Mouse (Mus musculus) small intestine, adult 2 months (tissue): ENCODE measurements around the gene 5330417C22Rik. TPM values are rescaled to one million over a fixed set of nuclear protein-coding genes. Genes with fewer than 3 reads are reported as not detected.

Source experiments
- H3K27ac ChIP-seq: fragments of 200-500 bp; 2 replicates; pipeline ENCODE4 v1.5.1; 2012; ENCODE audit warnings: low read depth, low read length, control low read depth, inconsistent platforms; ENCODE audit not compliant: insufficient read depth
- H3K27me3 ChIP-seq: fragments of 200-500 bp; 2 replicates; pipeline ENCODE4 v1.6.1; 2012; ENCODE audit warnings: mild to moderate bottlenecking, moderate library complexity, low read length, inconsistent platforms; ENCODE audit not compliant: control insufficient read depth, insufficient read depth
- H3K36me3 ChIP-seq: fragments of 200-500 bp; 2 replicates; pipeline ENCODE4 v1.6.1; 2012; ENCODE audit warnings: mild to moderate bottlenecking, low read length, control low read depth, inconsistent platforms; ENCODE audit not compliant: control insufficient read depth, insufficient read depth
- H3K4me1 ChIP-seq: fragments of 200-500 bp; 2 replicates; pipeline ENCODE4 v1.6.1; 2012; ENCODE audit warnings: low read length, inconsistent platforms, mixed read lengths; ENCODE audit not compliant: control insufficient read depth, insufficient read depth, insufficient read length
- H3K4me3 ChIP-seq: fragments of 200-500 bp; 2 replicates; pipeline ENCODE4 v1.5.1; 2012; ENCODE audit warnings: low read depth, mild to moderate bottlenecking, control low read depth, inconsistent platforms, low read length, moderate library complexity
- CTCF ChIP-seq: fragments of 200-500 bp; IDR thresholded peaks from 2 replicates; pipeline ENCODE4 v1.5.1; 2012; ENCODE audit warnings: low read depth, mild to moderate bottlenecking, control low read depth, inconsistent platforms, low read length, moderate library complexity, mixed read lengths; ENCODE audit not compliant: insufficient replicate concordance, insufficient read length; ENCODE audit errors: extremely low read depth
- POLR2A ChIP-seq: fragments of 200-500 bp; IDR thresholded peaks from 2 replicates; pipeline ENCODE4 v1.6.1; 2012; ENCODE audit warnings: low read depth, mild to moderate bottlenecking, control low read depth, inconsistent platforms, low read length, moderate library complexity
- WGBS: fragments of 180-500 bp; shearing (Covaris S2); methylation state at CpG from one replicate; pipeline ENCODE4 v1.1.7; 2018; 5-methylcytosine and 5-hydroxymethylcytosine counted together
- polyA plus RNA-seq: library from polyadenylated mRNA; depleted of rRNA; stranded (reverse); fragments of >200 nt; gene quantifications from 2 replicates; pipeline ENCODE4 v1.2.3, GENCODE M21; 2012

5330417C22Rik gene
- polyA plus RNA-seq, 1 experiment, result 19.4 TPM

DNA sequence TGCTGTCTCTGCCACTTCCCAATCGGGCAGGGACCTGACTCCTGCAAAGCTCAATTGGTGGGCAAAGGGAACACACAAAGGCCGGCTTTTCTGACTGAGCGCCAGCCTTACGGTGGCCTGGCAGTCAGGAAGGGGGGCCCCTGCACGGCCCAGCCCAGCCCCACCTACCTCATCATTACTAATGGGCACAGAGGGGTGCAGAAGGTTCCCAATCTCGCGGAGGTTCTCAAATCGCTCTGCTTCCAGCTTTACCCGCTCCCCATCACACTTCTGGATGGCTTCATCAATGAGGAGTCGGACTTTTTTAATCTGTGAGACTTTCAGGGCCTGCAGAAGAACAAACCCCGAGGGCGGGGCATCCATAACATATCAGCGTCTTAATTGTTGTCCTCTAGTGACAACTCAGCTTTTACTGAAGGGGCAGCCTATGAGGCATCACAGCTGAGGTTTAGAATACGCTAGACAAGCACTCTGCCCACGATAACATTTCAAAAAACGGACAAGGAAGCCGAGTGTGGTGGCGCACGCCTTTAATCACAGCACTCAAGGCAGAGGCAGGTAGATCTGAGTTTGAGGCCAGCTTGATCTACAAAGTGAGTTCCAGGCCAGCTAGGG lies 102.3 kb downstream of the 5330417C22Rik start:
- 81% methylated on average over 19 of the region's 19 CpGs for WGBS
- H3K4me1 ChIP-seq, result no peaks in the 10 kb centered on the region
- no peaks in the 10 kb centered on the region for H3K27me3 ChIP-seq
- H3K36me3 ChIP-seq, result peaks cover 71% of the 10 kb centered on the region
- no peak overlapping the region for H3K27ac ChIP-seq
- TF ChIP-seq CTCF, result no peak
- H3K4me3 ChIP-seq, result no peak overlapping the region

DNA sequence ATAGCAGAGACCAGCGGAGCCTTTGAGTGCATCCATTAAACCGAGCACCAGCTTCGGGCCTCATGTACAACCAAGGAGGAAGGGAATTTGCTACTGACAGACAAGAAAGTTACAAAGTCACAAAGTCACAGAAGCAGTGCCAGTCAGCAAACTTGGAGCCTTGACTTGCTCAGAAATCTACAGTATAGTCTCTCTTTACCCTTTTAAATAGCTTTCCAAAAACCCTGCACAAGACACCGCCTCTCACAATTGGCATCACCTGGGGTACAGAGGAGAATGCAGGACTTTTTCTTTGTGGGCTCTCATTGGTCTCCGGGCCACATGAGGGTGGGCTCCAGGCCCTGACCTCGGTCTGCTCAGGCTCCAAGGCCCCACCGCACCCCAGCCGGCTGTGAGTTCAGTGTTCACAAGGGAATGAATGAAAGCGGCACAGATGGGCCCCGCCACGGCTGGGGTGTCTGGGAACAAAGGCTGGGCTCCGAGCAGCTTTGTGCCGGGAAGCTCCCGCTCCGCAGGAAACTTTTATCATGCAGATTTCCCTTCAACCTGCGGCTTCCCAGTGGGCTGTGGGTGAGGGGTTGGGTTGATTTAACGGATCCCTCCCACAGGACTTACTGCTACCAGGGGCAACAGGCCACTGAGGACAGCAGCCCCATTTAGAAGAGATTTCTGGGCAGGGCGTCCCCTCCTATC lies 103.0 kb downstream of the 5330417C22Rik start:
- TF ChIP-seq POLR2A, result no peak
- TF ChIP-seq CTCF, result no peak
- no peak overlapping the region for H3K27ac ChIP-seq
- 85% methylated on average over 18 of the region's 18 CpGs for WGBS
- H3K4me1 ChIP-seq, result no peaks in the 10 kb centered on the region
- H3K4me3 ChIP-seq, result no peak overlapping the region
- peaks cover 77% of the 10 kb centered on the region for H3K36me3 ChIP-seq
- no peaks in the 10 kb centered on the region for H3K27me3 ChIP-seq

DNA sequence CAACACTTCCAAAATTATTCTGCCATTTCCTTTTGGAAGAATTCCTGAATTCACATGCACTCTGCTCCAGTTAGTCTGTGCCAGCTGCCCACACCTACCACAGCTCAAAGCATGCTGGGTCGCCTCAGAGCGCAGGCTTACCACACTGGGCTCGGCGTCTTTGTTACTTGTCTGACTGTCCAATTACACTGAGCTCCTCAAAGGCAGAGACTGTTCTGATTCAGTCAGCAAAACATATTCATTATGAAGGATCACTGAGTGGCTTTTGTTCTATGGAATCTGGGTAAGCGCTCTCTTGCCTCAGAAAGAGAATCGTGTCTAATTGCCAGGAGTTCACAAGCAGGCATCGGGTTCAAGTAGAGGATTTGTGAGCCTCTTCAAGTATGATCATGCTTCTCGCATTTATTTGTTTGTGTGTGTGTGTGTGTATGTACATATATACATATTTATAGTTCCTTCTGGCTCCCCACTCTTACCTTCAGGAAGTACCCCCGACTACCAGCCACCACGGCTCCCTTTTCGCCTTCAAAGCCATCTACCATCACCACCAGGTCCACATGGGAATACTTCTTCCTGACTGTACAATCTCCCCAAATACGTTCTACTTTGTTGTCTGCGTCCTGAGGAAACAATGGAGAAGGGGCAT lies 103.7 kb downstream of the 5330417C22Rik start:
- H3K36me3 ChIP-seq, result peaks cover 83% of the 10 kb centered on the region
- WGBS, result 93% methylated on average over 13 of the region's 13 CpGs
- H3K27me3 ChIP-seq, result no peaks in the 10 kb centered on the region
- no peak overlapping the region for H3K4me3 ChIP-seq
- H3K27ac ChIP-seq, result no peak overlapping the region
- H3K4me1 ChIP-seq, result no peaks in the 10 kb centered on the region
- TF ChIP-seq POLR2A (no peak), CTCF (no peak)

DNA sequence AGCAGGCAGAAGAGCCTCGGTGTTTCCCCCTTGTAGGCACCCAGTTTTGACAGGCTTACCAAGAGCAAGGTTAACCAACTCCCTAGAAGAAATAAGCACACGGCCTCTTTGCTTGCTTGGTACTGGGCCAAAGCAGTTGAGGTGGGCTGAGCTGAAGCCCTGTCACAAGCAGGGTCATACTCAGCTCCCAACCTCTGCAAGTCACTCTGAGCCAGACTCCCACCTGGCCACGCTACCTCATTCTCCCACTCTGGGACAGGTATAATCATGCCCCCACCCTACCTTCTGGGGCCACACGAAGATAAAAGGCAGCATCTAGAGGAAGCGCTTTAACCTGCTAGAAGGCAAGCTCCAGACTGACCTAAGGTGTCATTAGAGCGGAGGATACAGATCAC lies 110.7 kb downstream of the 5330417C22Rik start:
- TF ChIP-seq POLR2A (no peak), CTCF (no peak)
- Histone ChIP-seq H3K4me1 (no peaks in the 10 kb centered on the region), H3K4me3 (no peak overlapping the region), H3K27me3 (no peaks in the 10 kb centered on the region), H3K36me3 (peaks cover 43% of the 10 kb centered on the region), H3K27ac (no peak overlapping the region)
- 85% methylated on average over 6 of the region's 6 CpGs for WGBS

DNA sequence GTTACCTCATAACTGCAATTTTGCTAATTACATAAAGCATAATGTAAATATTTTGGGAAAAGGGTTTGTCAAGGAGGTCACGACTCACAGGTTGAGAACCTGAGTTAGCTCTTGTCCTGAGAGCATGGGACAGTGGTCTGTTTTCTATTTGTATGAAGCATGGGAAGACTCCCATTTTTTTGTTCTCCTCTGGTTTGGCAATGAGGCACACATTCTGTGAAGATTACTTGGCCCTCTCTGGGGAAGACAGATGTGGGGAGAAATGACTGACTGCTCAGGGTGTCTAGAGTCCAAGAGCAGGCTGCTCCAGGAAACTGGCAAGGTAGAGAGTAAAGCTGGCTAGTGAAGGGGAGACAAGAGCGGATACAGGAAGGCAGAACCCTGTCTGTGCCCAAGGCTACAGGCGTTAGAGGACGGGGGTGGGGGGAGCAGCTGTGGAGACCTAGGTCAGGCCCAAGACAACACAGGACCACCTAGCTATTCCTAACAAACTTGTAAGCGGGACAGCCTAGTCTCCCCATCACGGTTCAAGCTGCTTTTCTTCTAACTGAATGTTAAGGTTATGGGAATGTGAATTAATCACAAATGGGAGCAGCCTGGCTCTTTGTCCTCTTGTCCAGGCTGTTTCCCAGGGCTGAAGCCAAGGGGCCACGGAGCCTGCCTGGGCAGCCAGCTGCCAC lies 111.3 kb downstream of the 5330417C22Rik start:
- Histone ChIP-seq H3K36me3 (peaks cover 40% of the 10 kb centered on the region), H3K4me3 (no peak overlapping the region), H3K4me1 (no peaks in the 10 kb centered on the region), H3K27ac (no peak overlapping the region), H3K27me3 (no peaks in the 10 kb centered on the region)
- 87% methylated on average over 7 of the region's 7 CpGs for WGBS
- no peak for TF ChIP-seq CTCF
- no peak for TF ChIP-seq POLR2A

DNA sequence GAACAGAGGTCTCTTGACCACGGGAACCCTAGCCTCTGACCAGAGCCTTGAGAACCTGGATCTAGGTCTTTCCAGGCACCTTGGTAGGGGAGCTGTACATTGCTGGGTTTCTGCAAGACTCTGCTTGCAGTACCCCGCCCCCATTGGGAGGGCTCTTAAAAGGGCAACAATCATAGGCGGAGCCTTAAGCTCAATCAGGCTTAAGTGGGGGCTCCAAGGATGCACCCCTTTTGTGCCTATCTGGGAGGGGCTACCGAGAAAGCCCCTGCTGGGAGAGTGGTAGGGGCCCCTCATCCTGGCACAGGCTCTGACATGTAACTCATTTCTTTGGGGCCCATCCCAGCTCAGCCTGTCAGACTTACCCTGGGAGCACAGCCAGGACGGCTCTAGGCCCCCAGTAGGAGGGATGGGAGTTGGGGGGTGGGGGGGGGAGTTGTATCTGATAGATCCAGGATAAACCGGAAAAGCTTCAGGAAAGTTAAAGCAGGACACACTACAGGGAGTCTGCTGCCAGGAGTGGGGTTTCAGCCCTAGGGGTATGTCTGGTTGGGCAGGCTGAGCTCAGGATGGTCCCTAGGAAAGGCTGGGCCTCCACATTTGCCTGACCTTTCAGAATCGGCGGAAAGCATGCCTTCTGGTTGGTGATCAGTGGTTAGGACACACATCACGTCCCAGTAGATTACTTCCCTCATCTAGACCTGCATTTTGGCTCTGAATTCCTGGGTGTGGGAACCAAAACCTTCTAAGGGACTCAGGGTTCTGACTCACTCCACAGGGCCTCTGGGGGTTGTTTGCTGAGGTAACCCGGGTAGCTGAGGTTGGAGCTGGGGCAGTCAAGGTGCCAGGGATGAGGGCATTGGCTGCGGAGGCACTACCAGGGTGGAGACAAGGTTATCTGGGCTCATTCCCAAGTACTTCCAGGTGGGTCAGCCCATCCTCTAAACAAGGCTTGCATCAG lies 112.2 kb downstream of the 5330417C22Rik start:
- Histone ChIP-seq H3K27me3 (no peaks in the 10 kb centered on the region), H3K4me1 (no peaks in the 10 kb centered on the region), H3K36me3 (peaks cover 32% of the 10 kb centered on the region), H3K4me3 (no peak overlapping the region), H3K27ac (no peak overlapping the region)
- WGBS, result 23% methylated on average over 11 of the region's 11 CpGs
- no peak for TF ChIP-seq CTCF
- no peak for TF ChIP-seq POLR2A
